Mouse (Mus musculus): Measurements from ENCODE around the gene Chst3. TPM values are rescaled to one million over a fixed set of nuclear protein-coding genes. Genes with fewer than 3 reads are reported as not detected.
A peak's percentile ranks its signal among the peaks of the same experiment; 100 is the strongest.
"Not testable (repeated sequence)": the region's sequence is repeated elsewhere in the genome, so short reads cannot be mapped to it uniquely, and the experiment has no call there.

The Chst3 gene
- total and polyA plus RNA-seq, 2 experiments from 2014 or later: 0.61 to 3.9 TPM

DNA sequence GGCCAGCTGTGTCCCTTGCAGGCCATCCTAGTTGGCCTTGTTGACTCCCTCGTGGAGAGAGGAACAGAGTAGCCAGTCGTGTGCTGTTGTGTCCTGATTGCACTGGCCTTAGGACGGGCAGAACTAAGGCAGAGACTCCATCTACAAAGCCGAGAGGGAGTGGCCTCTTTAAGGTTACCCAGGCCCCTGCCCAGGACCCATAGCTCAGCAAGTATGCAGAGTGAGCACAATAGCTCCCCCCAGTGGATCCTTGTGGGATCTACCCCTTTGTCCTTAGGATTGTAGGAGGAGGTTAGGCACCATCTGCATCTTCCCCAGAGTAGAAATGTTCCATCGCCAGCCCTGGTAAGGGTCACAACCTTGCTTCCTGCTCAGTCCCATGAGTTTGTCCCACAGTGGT is 27.5 kb upstream of the Chst3 start:
- TF ChIP-seq CTCF (IDR thresholded peaks at IDR 0.05; ENCODE audit: low read depth): peak; percentile 60
- Histone ChIP-seq H3K4me1 (ENCODE audit: insufficient read depth) (no peaks in the 10 kb centered on the region), H3K27ac (ENCODE audit: low read depth, low read length) (no peak overlapping the region), H3K9me3 (ENCODE audit: low read length) (no peaks in the 10 kb centered on the region), H3K27me3 (ENCODE audit: insufficient read depth, low read length) (no peaks in the 10 kb centered on the region), H3K4me2 (ENCODE audit: low read depth) (no peak overlapping the region), H3K36me3 (ENCODE audit: insufficient read depth) (no peaks in the 10 kb centered on the region), H3K9ac (no peak overlapping the region), H3K4me3 (ENCODE audit: low read depth, low read length) (no peak overlapping the region)
- 38% methylated on average over 5 of the region's 5 CpGs for WGBS
- ATAC-seq (0 out of 2 replicates have a peak, but pooled peaks have one; percentile 10), DNase-seq (peak; percentile 41)

DNA sequence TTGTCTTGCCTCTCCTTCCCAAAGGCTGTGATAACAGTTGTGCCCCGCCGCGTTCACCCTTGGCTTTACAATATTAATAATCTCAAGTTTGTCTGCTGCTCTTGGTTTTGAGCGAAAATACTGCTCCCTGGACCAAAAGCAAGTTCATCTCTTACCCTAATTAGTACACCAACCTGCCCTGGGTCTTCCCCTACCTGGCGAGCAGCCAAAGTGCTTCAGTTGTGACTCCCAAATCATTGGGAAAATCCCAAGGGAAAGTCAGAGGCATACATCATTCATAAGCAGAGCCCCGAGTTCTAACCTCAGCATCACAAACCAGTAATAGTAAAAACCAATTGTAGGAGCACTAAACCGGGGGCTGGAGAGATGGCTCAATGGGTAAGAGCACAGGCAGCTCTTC is 26.6 kb upstream of the Chst3 start:
- no peak overlapping the region for H3K4me3 ChIP-seq (ENCODE audit: low read depth, low read length)
- H3K36me3 ChIP-seq (ENCODE audit: insufficient read depth): no peaks in the 10 kb centered on the region
- no peaks in the 10 kb centered on the region for H3K4me1 ChIP-seq (ENCODE audit: insufficient read depth)
- ATAC-seq: no peak
- no peaks in the 10 kb centered on the region for H3K9me3 ChIP-seq (ENCODE audit: low read length)
- H3K27me3 ChIP-seq (ENCODE audit: insufficient read depth, low read length): no peaks in the 10 kb centered on the region
- 80% methylated on average over 7 of the region's 7 CpGs for WGBS
- no peak overlapping the region for H3K4me2 ChIP-seq (ENCODE audit: low read depth)
- TF ChIP-seq CTCF (IDR thresholded peaks at IDR 0.05; ENCODE audit: low read depth): no peak
- H3K9ac ChIP-seq: no peak overlapping the region
- no peak overlapping the region for H3K27ac ChIP-seq (ENCODE audit: low read depth, low read length)
- DNase-seq: no peak

DNA sequence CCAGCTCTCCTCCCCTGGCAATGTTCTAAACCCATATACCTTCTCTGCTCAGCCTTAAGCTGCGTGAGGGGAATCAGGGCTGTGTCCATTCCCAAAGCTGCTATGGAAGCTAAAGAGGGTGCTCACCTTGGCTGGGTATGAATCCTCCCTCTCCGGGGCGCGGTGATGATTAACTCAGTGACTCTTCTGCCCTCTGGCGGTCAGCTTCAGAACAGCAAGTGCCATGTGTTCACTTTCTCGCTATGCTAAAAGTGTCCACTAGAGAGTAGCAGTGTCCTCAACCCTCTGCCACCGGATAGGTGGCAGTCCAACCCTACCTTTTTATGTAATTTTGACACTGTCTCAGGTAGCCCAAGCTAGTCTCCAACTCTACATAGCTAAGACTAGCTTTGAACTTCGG is 26.0 kb upstream of the Chst3 start:
- no peaks in the 10 kb centered on the region for H3K4me1 ChIP-seq (ENCODE audit: insufficient read depth)
- H3K4me2 ChIP-seq (ENCODE audit: low read depth): no peak overlapping the region
- ATAC-seq: peak; percentile 79
- 3% methylated on average over 8 of the region's 8 CpGs for WGBS
- H3K27ac ChIP-seq (ENCODE audit: low read depth, low read length): no peak overlapping the region
- H3K27me3 ChIP-seq (ENCODE audit: insufficient read depth, low read length): no peaks in the 10 kb centered on the region
- TF ChIP-seq CTCF (IDR thresholded peaks at IDR 0.05; ENCODE audit: low read depth): peak; percentile 100
- H3K9me3 ChIP-seq (ENCODE audit: low read length): no peaks in the 10 kb centered on the region
- no peak overlapping the region for H3K4me3 ChIP-seq (ENCODE audit: low read depth, low read length)
- no peak overlapping the region for H3K9ac ChIP-seq
- peak; percentile 97 for DNase-seq
- H3K36me3 ChIP-seq (ENCODE audit: insufficient read depth): no peaks in the 10 kb centered on the region

DNA sequence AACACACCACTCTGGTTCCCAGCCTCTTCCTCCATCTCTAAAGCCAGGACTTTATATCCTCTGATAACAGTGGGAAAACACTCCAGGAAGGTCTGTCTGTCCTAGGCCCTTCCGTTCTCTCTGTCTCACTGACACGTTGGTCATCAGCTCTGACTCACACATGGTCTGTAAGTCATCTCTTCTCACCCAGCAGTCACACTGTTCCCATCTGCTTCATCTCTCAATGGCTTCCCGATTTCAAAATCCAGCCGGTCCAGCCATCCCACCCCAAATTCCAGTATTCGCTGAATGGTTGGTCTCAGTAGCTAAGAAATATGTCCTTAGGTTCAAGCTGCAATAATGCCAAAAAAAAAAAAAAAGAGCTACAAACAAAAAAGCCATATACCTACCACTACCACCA is 24.9 kb upstream of the Chst3 start:
- no peak for DNase-seq
- Histone ChIP-seq H3K27ac (ENCODE audit: low read depth, low read length) (no peak overlapping the region), H3K27me3 (ENCODE audit: insufficient read depth, low read length) (no peaks in the 10 kb centered on the region), H3K4me1 (ENCODE audit: insufficient read depth) (no peaks in the 10 kb centered on the region), H3K9me3 (ENCODE audit: low read length) (no peaks in the 10 kb centered on the region), H3K4me2 (ENCODE audit: low read depth) (no peak overlapping the region), H3K36me3 (ENCODE audit: insufficient read depth) (no peaks in the 10 kb centered on the region), H3K9ac (no peak overlapping the region), H3K4me3 (ENCODE audit: low read depth, low read length) (no peak overlapping the region)
- ATAC-seq: no peak
- TF ChIP-seq CTCF (IDR thresholded peaks at IDR 0.05; ENCODE audit: low read depth): no peak
- WGBS: 89% methylated on average over 5 of the region's 5 CpGs

DNA sequence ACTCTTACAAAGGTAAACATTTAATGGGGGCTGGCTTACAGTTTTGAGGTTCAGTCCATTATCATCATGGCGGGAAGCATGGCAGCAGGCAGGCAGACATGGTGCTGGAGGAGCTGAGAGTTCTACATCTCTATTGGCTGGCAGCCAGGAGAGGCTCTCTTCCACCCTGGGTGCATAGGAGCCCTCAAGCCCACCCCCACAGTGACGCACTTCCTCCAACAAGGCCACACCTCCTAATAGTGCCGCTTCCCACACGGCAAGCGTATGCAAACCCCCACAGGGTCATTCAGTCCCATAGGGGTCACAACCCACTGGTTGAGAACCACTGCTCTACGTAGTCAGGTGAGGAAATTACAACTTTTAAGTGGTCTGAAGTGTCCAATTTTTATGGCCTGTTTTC is 21.4 kb upstream of the Chst3 start:
- 92% methylated on average over 6 of the region's 6 CpGs for WGBS
- Histone ChIP-seq H3K27ac (ENCODE audit: low read depth, low read length) (no peak overlapping the region), H3K9me3 (ENCODE audit: low read length) (no peaks in the 10 kb centered on the region), H3K4me2 (ENCODE audit: low read depth) (no peak overlapping the region), H3K4me1 (ENCODE audit: insufficient read depth) (no peaks in the 10 kb centered on the region), H3K9ac (no peak overlapping the region), H3K4me3 (ENCODE audit: low read depth, low read length) (no peak overlapping the region), H3K27me3 (ENCODE audit: insufficient read depth, low read length) (no peaks in the 10 kb centered on the region), H3K36me3 (ENCODE audit: insufficient read depth) (no peaks in the 10 kb centered on the region)
- no peak for ATAC-seq
- no peak for TF ChIP-seq CTCF (IDR thresholded peaks at IDR 0.05; ENCODE audit: low read depth)
- DNase-seq: no peak

DNA sequence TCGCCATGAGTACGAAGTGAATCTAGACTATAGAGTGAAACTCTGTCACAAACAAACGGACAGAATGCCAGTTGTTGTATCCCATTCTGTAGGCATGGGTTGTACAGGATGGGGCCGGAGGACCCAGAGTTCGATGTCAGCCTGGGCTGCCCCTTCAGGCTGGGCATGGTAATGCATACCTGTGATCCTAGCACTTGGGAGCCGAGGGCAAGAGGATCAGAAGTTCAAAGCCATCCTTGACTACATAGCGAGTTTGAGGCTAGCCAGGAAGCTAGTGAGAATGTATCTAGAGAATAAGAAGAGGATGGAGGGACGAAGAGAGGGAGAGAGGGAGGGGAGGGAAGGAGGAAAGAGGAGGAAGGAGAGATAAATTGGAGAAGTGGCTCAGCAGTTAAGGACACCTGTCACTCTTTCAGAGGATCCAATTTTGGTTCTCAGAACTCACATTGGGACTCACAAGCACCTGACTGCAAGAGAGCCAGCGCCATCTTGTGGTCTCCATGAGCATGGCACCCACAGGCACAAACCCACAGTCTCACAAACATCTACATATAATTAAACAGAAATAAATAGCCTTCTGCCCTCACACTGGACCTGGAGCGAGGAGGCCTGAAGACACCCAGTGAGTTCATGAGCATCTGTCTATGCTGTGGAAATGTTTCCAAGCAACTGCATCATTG is 18.6 kb upstream of the Chst3 start:
- TF ChIP-seq CTCF (IDR thresholded peaks at IDR 0.05; ENCODE audit: low read depth): peak; percentile 78
- Histone ChIP-seq H3K36me3 (ENCODE audit: insufficient read depth) (no peaks in the 10 kb centered on the region), H3K9me3 (ENCODE audit: low read length) (no peaks in the 10 kb centered on the region), H3K4me1 (ENCODE audit: insufficient read depth) (no peaks in the 10 kb centered on the region), H3K4me3 (ENCODE audit: low read depth, low read length) (no peak overlapping the region), H3K27ac (ENCODE audit: low read depth, low read length) (no peak overlapping the region), H3K4me2 (ENCODE audit: low read depth) (no peak overlapping the region), H3K27me3 (ENCODE audit: insufficient read depth, low read length) (no peaks in the 10 kb centered on the region), H3K9ac (no peak overlapping the region)
- WGBS: 67% methylated on average over 10 of the region's 10 CpGs
- peak; percentile 66 for DNase-seq
- no peak for ATAC-seq

DNA sequence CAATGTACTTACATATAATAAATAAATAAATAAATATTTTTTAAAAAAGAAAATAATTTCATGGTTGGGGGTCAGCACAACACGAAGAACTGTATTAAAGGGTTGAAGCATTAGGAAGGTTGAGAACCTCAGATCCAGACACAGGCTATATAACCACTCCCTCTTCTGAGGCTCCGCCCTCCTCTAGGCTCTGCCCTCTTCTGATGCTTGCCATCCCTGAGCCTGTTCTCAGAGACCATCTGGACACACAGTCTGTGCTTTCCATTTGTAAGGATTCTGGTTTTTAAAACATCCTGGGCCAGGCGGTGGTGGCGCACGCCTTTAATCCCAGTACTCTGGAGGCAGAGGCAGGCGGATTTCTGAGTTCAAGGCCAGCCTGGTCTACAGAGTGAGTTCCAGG is 16.8 kb upstream of the Chst3 start:
- ATAC-seq; H3K9me3 ChIP-seq (ENCODE audit: low read length); H3K4me1 ChIP-seq (ENCODE audit: insufficient read depth); DNase-seq; H3K9ac ChIP-seq; H3K27ac ChIP-seq (ENCODE audit: low read depth, low read length); H3K27me3 ChIP-seq (ENCODE audit: insufficient read depth, low read length); H3K4me2 ChIP-seq (ENCODE audit: low read depth); H3K36me3 ChIP-seq (ENCODE audit: insufficient read depth); H3K4me3 ChIP-seq (ENCODE audit: low read depth, low read length): not testable (repeated sequence)
- WGBS: 93% methylated on average over 6 of the region's 6 CpGs

Measured in forebrain, postnatal 0 days (tissue).